Mouse (Mus musculus) neural tube, embryonic 10.5 days (tissue): ENCODE measurements around the gene Nme3.

Experiments
- DNase-seq: peaks from one replicate; pipeline ENCODE4 v3.0.0-alpha.2; 2017; ENCODE audit warnings: low spot score; ENCODE audit errors: extremely low spot score

Nme3 gene

DNA sequence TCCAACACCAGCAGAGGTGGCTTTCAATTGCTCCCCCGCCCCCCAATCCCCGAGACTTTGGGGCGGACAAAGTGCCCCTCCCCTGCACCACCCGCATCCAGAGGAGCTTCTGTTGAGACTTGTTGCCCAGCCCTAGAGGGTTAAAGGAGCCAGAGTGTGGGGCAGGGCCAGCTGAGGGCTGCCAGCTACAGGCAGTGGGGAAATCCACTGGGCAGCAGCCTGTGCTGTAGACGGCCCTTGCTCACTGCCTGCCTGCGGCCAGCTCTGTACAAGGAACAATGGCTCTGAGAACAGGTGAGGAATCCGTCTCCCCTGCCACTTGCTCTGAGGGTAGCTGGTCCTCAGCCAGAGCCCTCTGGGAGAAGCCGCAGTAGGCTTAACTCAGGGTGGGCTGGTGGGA is 17.8 kb upstream of the Nme3 start:
- DNase-seq, result no peak

DNA sequence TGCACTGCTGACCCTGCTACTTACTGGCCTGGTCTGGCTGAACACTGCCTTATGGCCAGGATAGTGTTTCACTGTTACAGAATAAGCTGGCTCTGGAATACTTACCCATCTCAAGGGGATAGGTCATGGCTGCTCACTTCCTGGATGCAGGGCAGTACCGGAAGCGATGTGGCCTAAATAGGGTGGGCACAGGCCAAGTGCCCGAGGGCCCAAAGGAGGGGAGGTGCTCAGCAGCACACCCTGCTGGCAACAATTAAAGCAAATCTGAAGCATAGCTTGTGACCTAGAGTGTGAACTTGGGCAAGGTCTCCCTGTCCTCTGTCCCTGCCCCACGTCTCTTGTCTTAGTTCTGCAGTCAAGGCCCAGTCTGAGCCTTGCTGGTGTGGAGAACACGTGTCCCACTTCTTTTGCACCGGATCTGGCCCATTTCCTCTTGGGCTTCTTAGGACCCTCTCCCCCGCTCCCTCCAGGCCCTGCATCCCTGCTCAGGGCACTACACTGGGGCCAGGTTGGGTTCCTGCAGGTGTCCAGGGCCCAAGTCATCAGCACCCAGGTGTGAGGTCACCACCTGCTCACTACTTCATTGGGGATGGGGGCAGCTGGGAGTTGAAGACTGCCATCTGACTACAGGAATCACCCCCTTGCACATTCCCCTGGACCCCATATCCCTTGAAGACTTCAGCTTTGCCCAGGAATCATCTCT is 14.4 kb upstream of the Nme3 start:
- no peak for DNase-seq

GRCm38 (mm10) chr17:24884391-24884790 is 11.9 kb upstream of the Nme3 start:
- no peak for DNase-seq

DNA sequence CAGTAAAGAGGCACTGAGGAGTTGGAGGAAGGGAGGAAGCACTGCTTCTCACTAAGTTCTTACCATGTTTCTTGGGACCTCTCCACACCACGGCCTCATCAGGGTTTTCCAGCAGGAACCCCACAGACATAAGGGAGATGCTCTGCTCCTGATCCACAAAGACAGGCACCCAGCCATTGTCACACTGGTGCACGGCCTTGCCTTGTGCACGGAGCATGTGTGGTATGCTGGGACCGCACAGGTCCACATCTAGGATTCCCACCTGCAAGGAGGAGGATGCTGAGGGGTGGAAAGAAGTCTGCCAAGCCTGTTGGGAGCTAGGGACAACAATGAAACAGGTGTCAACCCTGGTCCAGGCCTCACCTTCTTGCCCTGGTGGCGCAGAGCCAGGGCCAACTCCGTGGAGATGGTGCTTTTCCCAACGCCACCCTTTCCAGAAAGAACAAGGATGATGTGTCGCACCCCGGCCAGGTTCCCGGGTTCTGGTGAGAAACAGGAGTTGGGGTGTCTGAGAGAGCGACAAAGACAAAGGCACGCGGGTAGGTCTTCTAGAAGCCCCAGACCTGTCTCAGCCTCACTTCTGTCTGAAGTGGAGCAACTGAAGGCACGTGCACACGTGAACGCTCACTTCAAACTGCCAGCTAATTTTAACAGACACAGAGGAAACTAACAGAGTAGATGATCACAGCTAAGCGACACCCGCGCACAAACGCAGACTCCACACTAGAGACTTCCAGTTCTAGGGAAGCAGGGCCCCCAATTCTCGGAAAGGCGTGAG is 10.8 kb upstream of the Nme3 start:
- DNase-seq, result no peak

GRCm38 (mm10) chr17:24886134-24886931 is 10.0 kb upstream of the Nme3 start, which contains the start of the genes Nubp2 and Spsb3:
Gene Nubp2 (minus strand): TSS chr17:24886349.
Gene Spsb3 (plus strand): TSS chr17:24886643.
- DNase-seq, result peak; percentile 96

GRCm38 (mm10) chr17:24886932-24887271 is 9.4 kb upstream of the Nme3 start:
- no peak for DNase-seq

DNA sequence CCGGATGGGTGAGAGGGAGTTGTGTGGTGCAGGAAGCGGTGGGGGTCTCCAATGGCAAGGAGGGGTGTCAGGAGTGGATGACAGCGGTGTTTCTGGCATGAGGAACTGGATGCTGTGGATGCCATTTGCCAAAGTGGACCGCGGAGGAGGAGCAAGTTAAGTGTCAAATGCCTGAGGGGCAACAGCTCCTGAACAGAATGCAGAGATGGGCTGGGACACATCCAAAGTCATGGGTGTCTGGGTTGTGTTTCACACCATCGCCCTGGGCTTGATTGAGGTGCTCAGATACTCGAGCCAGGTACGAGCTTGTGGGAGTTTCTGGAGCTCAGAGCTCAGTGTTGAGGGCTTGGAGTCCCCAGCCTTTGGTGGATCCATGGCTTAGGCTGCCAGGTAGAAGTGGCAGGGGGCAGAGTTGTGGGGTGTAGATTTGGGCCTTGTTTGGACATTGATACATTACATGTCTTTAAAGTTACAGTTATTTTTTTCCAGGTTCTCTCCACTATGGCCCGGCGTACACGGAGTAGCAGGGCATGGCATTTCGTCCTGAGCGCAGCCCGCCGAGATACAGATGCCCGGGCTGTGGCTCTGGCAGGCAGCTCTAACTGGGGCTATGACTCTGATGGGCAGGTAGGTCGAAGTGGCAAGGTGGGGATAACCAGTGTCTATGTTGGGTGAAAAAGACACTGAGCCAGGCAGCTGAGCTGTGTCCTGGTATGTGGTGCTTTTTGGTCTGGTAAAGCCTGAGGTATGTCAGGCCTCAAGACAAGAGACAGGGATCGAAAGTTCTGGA is 8.8 kb upstream of the Nme3 start:
- no peak for DNase-seq

DNA sequence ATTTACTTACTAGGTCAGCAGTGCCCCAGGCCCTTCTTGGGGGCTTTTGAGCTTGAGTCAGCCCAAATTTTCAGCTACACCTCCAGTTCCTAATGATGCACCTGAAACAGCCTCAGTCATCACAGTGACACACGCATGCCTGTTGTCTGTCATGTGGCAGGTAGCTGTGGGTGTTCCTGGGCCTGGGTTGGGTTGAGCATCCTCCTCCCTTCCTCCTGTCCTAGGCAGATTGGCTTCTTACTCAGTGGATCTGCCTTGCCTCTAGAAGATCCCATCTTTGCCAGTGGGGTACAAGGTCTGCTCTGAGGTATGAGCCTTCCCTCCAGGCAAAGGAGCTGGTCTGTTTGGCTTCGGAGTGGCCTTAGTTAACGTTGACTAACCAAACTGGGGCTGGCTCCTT is 7.4 kb upstream of the Nme3 start:
- DNase-seq, result no peak

DNA sequence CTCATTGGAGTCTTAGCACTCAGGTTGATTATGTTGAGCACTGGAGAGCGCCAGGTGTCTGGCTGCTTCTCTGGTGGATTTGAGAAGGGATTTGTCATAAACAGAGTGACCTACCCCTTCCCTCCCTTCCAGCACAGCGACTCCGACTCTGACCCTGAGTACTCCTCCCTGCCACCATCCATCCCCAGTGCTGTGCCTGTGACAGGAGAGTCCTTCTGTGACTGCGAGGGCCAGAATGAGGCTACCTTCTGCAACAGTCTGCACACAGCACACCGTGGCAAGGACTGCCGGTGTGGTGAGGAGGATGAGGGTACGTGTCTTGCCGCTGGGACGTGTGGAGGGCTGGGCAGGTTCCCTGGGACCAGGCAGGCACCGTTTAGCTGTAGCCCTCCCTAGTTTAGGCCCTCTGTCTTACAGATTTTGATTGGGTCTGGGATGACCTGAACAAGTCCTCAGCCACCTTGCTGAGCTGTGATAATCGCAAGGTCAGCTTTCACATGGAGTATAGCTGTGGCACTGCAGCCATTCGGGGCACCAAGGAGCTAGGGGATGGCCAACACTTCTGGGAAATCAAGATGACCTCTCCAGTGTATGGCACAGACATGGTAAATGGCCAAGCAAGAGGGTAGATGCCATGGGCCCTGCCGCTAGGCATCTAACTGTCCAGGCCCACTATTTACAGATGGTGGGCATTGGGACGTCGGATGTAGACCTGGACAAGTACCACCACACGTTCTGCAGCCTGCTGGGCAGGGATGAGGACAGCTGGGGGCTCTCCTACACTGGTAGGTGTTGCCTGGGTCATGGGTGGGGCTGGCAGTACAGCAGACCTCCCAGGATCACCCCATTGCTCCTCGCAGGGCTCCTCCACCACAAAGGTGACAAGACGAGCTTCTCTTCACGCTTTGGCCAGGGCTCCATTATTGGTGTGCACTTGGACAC is 5.9 kb upstream of the Nme3 start:
- DNase-seq, result no peak

DNA sequence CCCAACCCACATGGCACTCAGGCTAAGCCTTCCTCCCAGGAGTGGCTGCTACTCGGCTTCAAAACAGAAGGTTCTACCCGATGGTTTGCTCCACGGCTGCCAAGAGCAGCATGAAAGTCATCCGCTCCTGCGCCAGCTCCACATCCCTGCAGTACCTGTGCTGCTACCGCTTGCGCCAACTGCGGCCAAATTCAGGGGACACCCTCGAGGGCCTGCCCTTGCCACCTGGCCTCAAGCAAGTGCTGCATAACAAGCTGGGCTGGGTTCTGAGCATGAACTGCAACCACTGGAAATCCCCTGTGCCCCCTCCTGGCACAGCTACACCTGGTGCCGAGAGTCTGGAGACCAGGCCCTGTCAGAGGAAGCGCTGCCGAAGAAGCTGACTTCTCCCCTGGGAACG is 5.0 kb upstream of the Nme3 start:
- DNase-seq, result no peak

DNA sequence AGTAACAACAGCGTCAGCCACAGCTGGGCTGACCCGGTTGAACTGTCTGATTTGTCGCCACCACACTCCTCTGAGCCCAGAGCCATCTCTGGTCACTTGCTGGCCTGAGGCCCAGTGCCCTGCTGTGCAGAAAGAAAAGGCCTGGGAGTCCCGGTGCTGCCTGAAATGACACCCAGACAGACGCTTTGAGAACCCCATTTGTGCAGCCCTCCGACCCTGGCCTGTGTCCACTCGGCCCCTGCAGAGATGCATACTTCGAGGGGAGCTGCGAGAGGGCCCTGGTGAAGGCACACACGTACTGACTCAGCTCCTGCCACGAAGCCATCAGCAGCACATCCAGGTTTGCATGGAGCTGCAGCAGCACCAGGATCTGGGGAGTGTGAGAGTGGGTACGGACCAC is 3.5 kb upstream of the Nme3 start:
- DNase-seq, result no peak

- DNase-seq, result no peak
Measured at GRCm38 (mm10) chr17:24893276-24893675, 3.0 kb upstream of the Nme3 start.

- DNase-seq, result no peak
Measured at GRCm38 (mm10) chr17:24894061-24894994, 2.0 kb upstream of the Nme3 start.

- peak; percentile 93 for DNase-seq
Measured at GRCm38 (mm10) chr17:24894995-24895547, 1.2 kb upstream of the Nme3 start, which contains the start of the genes Eme2 and Mrps34. Gene Eme2 (minus strand): TSS chr17:24895087. Gene Mrps34 (plus strand): TSS chr17:24895116.

- DNase-seq, result no peak
Measured at GRCm38 (mm10) chr17:24895571-24896240, 594 bp upstream of the Nme3 start.

DNA sequence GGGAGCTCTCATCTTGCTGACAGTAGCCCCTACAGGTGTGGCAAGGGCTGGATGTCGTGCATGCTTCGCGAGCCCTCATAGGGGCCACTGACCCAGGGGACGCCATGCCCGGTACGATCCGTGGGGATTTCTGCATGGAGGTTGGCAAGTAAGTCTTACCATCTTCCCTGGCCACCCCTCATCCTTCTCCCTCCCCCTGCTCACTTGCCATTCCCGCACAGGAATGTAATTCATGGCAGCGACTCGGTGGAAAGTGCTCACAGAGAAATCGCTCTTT is 631 bp downstream of the Nme3 start:
- no peak for DNase-seq

GRCm38 (mm10) chr17:24897600-24897999 is 1.3 kb downstream of the Nme3 start:
- no peak for DNase-seq
